Mouse (Mus musculus) cerebellum, postnatal 4 days (tissue): ENCODE measurements around the gene Tmem237.
A peak's percentile ranks its signal among the peaks of the same experiment; 100 is the strongest.

Experiments
- DNase-seq, 2 experiments: peaks; one replicate each; pipeline ENCODE4 v3.0.0; 2022; ENCODE audit warnings: low spot score in 2 of 2, mixed read lengths in 1 of 2

Gene Tmem237

DNA sequence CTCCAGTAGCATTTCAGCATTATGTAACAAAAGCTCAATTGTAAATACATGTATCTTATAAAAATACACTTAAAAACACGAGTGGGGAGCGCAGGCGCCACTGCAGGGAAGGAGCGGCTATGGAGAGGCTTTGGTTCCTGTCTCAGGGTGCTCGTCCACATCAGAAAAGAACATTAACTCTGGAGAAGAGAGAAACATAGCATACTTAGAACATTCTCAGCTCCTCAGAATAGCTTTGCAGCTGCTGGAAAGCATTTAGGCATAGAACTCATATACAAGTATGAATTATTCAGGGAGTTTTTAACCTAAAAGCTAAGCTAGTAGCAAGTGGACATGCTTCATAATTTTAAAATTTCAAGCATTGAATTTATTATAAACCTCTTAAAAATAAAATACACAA is 19.2 kb downstream of the Tmem237 start:
- no peak for DNase-seq

DNA sequence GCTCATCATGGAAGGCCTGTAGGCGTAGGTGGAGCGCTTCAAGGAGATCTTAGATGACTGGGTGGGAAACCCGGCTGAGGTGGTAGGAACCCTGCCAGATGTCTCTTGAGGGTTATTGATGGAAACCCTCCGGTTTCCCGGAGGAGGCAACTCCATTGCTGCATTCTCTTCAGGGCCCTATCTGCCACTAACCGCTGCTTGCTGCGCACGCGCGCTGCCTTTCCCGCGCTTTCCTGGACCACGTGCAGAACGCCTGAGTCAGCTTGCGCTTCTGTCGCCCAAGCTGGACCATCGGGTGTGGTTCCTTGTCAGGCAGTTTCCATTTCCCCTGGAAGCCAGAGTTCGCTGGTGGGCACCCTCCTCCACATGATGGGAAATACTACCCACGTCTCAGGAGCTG is 25.5 kb downstream of the Tmem237 start, which contains the start of gene C2cd6:
C2cd6 (minus strand) TSS at position 196 of the 400 bp plus-strand sequence.
- no peak for DNase-seq

DNA sequence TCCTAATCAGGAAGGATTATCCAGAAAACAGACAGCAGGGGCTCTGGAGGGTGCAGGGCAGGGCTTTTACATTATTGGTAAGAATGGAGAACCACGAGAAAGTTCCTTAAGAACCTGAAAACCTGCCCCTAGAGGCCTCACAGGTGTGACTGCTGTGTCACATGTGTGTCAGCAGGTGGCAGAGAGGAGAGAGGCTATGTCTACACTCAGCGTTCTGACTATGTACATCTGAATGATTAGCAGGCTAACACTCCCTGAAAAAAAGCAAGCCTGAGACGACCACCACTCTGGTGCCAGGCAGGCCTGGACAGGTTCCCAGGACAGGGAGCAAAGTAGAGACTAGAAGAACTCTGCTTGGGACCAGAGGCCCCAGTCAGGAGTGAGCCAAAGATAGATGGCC is 49.3 kb downstream of the Tmem237 start:
- DNase-seq = no peak

DNA sequence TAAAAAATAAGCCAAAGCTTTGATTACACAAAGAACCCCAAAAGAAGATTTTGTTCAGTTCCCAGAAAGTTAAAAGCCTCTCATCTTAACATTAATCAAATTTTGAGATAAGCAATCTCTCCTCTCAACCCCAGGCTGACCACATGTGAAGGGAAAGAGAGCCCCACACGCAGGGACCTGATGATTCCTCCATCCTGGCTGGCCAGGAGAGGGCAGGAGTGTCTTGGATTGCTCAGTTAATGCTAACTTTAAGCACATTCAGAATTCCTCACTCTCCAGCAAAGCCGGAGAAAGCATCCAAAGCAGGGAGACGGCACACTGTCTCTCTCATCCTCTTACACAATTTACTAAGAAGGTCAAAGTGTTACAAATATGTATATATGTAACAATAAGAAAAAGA is 52.2 kb downstream of the Tmem237 start:
- DNase-seq = peak; percentile 28 to 29

DNA sequence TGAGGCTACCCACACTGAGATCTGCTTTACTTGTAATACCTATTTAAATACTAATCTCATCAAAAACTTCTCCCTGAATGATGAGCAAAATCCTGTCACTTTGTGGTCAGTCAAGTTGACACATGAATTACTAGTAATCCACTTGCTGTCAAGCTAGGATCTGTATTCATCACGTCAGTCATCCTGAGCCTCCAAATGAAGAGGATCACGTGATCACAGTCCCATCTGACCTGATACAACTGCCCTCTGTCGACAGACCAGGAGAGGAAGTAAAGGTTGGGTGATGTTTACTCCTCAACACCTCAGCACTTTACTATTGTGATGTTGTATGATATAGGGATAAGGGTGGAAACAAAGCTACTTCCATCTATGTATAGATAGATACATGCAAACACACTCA is 56.5 kb downstream of the Tmem237 start:
- DNase-seq = no peak

DNA sequence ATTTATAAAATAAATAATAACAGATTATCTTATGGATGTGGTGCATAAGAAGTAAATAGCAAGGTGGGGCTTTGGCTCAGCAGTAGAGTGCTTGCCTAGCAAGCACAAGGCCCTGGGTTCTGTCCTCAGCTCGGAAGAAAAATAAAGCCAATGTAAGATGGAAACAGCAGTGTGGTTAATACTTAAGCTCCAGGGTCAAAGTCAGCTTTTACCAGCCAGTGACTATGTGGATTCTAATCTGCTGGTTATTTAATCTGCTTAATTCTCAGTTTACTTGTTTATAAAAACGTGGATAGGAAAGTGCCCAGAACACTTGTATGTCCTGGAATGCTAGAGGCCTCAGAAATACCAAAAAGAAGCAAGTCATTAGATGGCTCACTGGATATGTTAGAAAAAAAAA is 63.3 kb downstream of the Tmem237 start:
- DNase-seq = no peak

DNA sequence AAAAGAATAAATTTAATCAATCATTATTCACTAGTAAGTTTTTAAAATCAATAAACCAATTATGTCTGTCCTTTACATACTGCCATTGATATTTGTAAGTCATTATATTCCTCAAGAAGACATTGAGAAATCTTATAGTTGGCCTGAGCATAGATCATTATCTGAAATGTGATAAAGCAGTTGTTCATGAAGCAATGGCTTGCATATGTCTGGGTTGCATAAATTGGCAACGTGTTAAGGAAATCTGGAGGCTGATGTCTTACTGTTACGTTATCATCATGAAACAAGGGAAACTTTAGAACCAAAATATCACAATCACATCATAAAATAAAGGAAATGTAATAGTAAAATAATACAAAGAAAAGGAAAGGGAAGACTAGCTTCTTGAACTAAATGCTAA is 68.9 kb downstream of the Tmem237 start:
- DNase-seq = no peak
